Mouse (Mus musculus): ENCODE data around the gene Ptrh2.

DNA sequence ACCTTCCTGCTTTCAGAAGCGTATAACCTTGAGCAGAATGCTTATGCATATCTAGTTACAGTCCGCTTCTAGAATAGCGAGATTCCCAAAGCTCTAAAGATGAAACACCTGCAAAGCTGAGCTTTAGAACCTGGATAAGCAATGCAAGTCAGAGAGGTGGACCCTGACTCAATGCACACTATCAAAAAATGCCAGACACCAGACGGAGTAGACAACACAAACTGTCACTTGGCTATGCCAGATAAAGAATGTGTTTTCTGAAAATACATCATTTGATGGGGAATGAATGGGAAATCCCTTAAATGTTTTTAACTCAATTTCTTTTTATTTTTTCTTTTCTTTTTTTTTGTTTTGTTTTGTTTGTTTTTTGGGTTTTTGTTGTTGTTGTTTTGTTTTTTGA is 8.3 kb upstream of the Ptrh2 start:
- TF ChIP-seq CTCF (IDR thresholded peaks at IDR 0.05; ENCODE audit: low read depth) (no peak), EP300 (optimal IDR thresholded peaks at IDR 0.05) (no peak)

Data from stomach, postnatal 0 days (tissue).